Mouse (Mus musculus) forebrain, postnatal 0 days (tissue): Measurements from ENCODE around the gene Rrp1b. TPM values are rescaled to one million over a fixed set of nuclear protein-coding genes. Genes with fewer than 3 reads are reported as not detected.
A peak's percentile ranks its signal among the peaks of the same experiment; 100 is the strongest.

Experiments
- ATAC-seq: fragments of 200-750 bp; cut with Nextera tagmentation; 2 replicates; pipeline ENCODE4 v1.8.0; 2017; ENCODE audit warnings: mild to moderate bottlenecking, moderate library complexity
- DNase-seq: peaks from one replicate; pipeline ENCODE4 v3.0.0-alpha.2; 2015
- H3K27ac ChIP-seq: fragments of 300-500 bp; sonication (generic); 2 replicates; pipeline ENCODE4 v1.5.1; 2014; ENCODE audit warnings: low read depth, mild to moderate bottlenecking, antibody characterized with exemption, low read length, moderate library complexity, mixed read lengths
- H3K27me3 ChIP-seq: fragments of 300-500 bp; sonication (generic); 2 replicates; pipeline ENCODE4 v1.6.1; 2014; ENCODE audit warnings: mild to moderate bottlenecking, low read length, mixed read lengths; ENCODE audit not compliant: insufficient read depth
- H3K36me3 ChIP-seq: fragments of 300-500 bp; sonication (generic); 2 replicates; pipeline ENCODE4 v1.6.1; 2014; ENCODE audit warnings: mild to moderate bottlenecking, moderate library complexity; ENCODE audit not compliant: insufficient read depth
- H3K4me1 ChIP-seq: fragments of 300-500 bp; sonication (generic); 2 replicates; pipeline ENCODE4 v1.6.1; 2014; ENCODE audit warnings: antibody characterized with exemption; ENCODE audit not compliant: insufficient read depth
- H3K4me2 ChIP-seq: fragments of 300-500 bp; sonication (generic); 2 replicates; pipeline ENCODE4 v1.6.1; 2014; ENCODE audit warnings: low read depth, mild to moderate bottlenecking, moderate library complexity
- H3K4me3 ChIP-seq: fragments of 300-500 bp; sonication (generic); 2 replicates; pipeline ENCODE4 v1.5.1; 2014; ENCODE audit warnings: low read depth, low read length, mixed read lengths
- H3K9ac ChIP-seq: fragments of 300-500 bp; sonication (generic); 2 replicates; pipeline ENCODE4 v1.6.1; 2014; ENCODE audit warnings: mild to moderate bottlenecking
- H3K9me3 ChIP-seq: fragments of 300-500 bp; sonication (generic); 2 replicates; pipeline ENCODE4 v1.6.1; 2016; ENCODE audit warnings: low read length
- CTCF ChIP-seq: sonication (generic); IDR thresholded peaks from 2 replicates; pipeline ENCODE4 v1.5.1; 2016; ENCODE audit warnings: antibody characterized with exemption, control low read depth, low read depth
- WGBS: fragments of 180-500 bp; shearing (Covaris S2); extraction: QIAGEN DNeasy Blood & Tissue Kit; methylation state at CpG from one replicate; pipeline ENCODE4 v1.1.7; 2014; 5-methylcytosine and 5-hydroxymethylcytosine counted together
- polyA plus RNA-seq: library from polyadenylated mRNA; unstranded; fragments of >200 nt; fragmentation: Nextera tagmentation; extraction: Ambion mirVana; gene quantifications from 2 replicates; pipeline ENCODE4 v1.2.1, GENCODE M21; 2015
- total RNA-seq: library from RNA; depleted of rRNA; stranded (reverse); fragments of >200 nt; gene quantifications from 2 replicates; pipeline ENCODE4 v1.2.3, GENCODE M21; 2014

The Rrp1b gene
- total and polyA plus RNA-seq, 2 experiments from 2014 or later, result 26.8 to 39.4 TPM

DNA sequence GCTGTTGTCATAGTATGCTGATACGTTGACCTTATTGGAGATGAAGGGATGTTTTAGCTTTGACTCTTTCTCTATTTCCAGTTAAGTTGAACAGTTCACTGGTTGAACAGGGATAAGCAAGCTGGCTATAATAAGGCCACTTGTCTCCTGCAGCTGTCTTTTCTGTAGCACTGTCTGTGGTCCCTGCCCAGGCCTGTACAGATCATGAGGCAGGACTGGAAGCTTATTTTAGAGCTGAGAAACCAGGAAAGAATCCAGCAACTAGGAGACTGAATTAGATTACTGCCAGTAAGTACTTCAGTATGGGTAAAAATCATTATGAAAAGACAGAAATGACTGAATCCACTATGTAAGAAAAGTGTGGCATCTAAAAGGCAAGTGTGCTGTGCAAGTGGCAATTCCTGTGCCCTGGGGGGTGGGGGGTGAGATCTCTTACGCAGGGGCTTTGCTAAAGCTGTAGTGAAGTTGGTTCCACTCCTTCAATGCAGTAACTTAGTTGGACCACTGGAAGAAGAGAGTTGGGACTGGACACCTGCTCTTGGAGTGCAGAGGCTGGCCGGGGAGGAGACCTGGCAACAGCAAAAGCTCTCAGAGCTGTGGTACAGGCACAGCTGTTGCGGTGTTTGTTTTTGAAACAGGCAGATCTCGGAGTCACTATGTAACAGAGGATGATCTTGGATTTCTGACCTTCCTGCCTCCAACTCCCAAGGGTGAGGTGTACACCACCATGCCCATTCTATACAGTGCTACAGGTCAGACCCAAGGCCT is 17.6 kb upstream of the Rrp1b start:
- no peak for ATAC-seq
- Histone ChIP-seq H3K9me3 (no peaks in the 10 kb centered on the region), H3K4me2 (no peak overlapping the region), H3K4me3 (no peak overlapping the region), H3K4me1 (no peaks in the 10 kb centered on the region), H3K9ac (no peak overlapping the region), H3K36me3 (no peaks in the 10 kb centered on the region), H3K27me3 (no peaks in the 10 kb centered on the region), H3K27ac (no peak overlapping the region)
- WGBS, result 82% methylated on average over 5 of the region's 5 CpGs
- peak; percentile 16 for DNase-seq
- no peak for TF ChIP-seq CTCF

- Histone ChIP-seq H3K9me3 (no peaks in the 10 kb centered on the region), H3K4me3 (no peak overlapping the region), H3K9ac (no peak overlapping the region), H3K27ac (no peak overlapping the region), H3K4me2 (no peak overlapping the region), H3K4me1 (no peaks in the 10 kb centered on the region), H3K27me3 (no peaks in the 10 kb centered on the region), H3K36me3 (no peaks in the 10 kb centered on the region)
- no peak for TF ChIP-seq CTCF
- WGBS, result 90% methylated on average over 3 of the region's 3 CpGs
- no peak for ATAC-seq
- DNase-seq, result no peak
Measured at GRCm38 (mm10) chr17:32021981-32022380, 13.9 kb upstream of the Rrp1b start.

- TF ChIP-seq CTCF, result no peak
- no peak overlapping the region for H3K4me2 ChIP-seq
- peak overlapping the region; percentile 31; the same call in 1 of the 2 replicates for H3K27ac ChIP-seq
- H3K9ac ChIP-seq, result no peak overlapping the region
- WGBS, result 73% methylated on average over 6 of the region's 6 CpGs
- H3K4me3 ChIP-seq, result no peak overlapping the region
- no peaks in the 10 kb centered on the region for H3K27me3 ChIP-seq
- no peaks in the 10 kb centered on the region for H3K36me3 ChIP-seq
- H3K4me1 ChIP-seq, result no peaks in the 10 kb centered on the region
- H3K9me3 ChIP-seq, result no peaks in the 10 kb centered on the region
- DNase-seq (no peak), ATAC-seq (no peak)
Measured at GRCm38 (mm10) chr17:32022551-32022950, 13.3 kb upstream of the Rrp1b start.

GRCm38 (mm10) chr17:32023088-32023487 is 12.8 kb upstream of the Rrp1b start:
- ATAC-seq (peak; percentile 84), DNase-seq (peak; percentile 79)
- WGBS, result 53% methylated on average over 8 of the region's 8 CpGs
- Histone ChIP-seq H3K9ac (no peak overlapping the region), H3K36me3 (no peaks in the 10 kb centered on the region), H3K4me1 (no peaks in the 10 kb centered on the region), H3K4me2 (no peak overlapping the region), H3K27me3 (no peaks in the 10 kb centered on the region), H3K4me3 (no peak overlapping the region), H3K27ac (0 out of 2 replicates have a peak overlapping the region, but pooled peaks have one; percentile 31), H3K9me3 (no peaks in the 10 kb centered on the region)
- 0 out of 2 replicates have a peak, but pooled peaks have one; percentile 3 for TF ChIP-seq CTCF

GRCm38 (mm10) chr17:32024671-32025073 is 11.2 kb upstream of the Rrp1b start:
- Histone ChIP-seq H3K9ac (no peak overlapping the region), H3K4me2 (no peak overlapping the region), H3K4me1 (no peaks in the 10 kb centered on the region), H3K27me3 (no peaks in the 10 kb centered on the region), H3K27ac (peak overlapping the region; percentile 15; the same call in 1 of the 2 replicates), H3K36me3 (no peaks in the 10 kb centered on the region), H3K9me3 (no peaks in the 10 kb centered on the region), H3K4me3 (no peak overlapping the region)
- 70% methylated on average over 5 of the region's 5 CpGs for WGBS
- no peak for ATAC-seq
- no peak for TF ChIP-seq CTCF
- no peak for DNase-seq

- no peak overlapping the region for H3K4me3 ChIP-seq
- no peak overlapping the region for H3K27ac ChIP-seq
- no peaks in the 10 kb centered on the region for H3K27me3 ChIP-seq
- peak; percentile 77 for ATAC-seq
- no peak overlapping the region for H3K4me2 ChIP-seq
- 15% methylated on average over 2 of the region's 2 CpGs for WGBS
- no peaks in the 10 kb centered on the region for H3K4me1 ChIP-seq
- H3K9me3 ChIP-seq, result no peaks in the 10 kb centered on the region
- TF ChIP-seq CTCF, result peak; percentile 98
- no peaks in the 10 kb centered on the region for H3K36me3 ChIP-seq
- DNase-seq, result peak; percentile 85
- H3K9ac ChIP-seq, result no peak overlapping the region
Measured at GRCm38 (mm10) chr17:32025386-32025785, 10.5 kb upstream of the Rrp1b start.

DNA sequence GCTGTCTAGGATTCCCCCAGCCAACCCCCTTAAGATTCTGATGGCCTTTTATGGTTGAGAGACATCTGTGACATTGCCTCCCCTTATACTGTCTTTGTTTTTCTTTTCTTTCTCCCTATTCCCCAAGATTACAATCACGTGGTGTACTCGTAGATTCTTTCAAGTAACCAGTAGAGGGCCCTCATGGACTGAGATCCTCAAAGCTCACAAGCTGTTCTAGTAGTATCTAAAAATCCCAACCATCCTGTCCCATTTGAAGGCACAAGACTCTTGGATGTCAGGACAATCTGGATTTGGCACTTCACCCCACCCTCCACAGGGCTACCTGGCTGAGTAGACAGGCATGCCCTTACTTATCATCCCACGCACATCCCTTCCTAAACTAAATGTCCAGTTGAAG is 8.2 kb upstream of the Rrp1b start:
- Histone ChIP-seq H3K27ac (no peak overlapping the region), H3K4me3 (no peak overlapping the region), H3K36me3 (no peaks in the 10 kb centered on the region), H3K4me1 (no peaks in the 10 kb centered on the region), H3K9ac (no peak overlapping the region), H3K27me3 (no peaks in the 10 kb centered on the region), H3K9me3 (no peaks in the 10 kb centered on the region), H3K4me2 (no peak overlapping the region)
- peak; percentile 78 for TF ChIP-seq CTCF
- 33% methylated on average over 3 of the region's 3 CpGs for WGBS
- DNase-seq (peak; percentile 71), ATAC-seq (peak; percentile 66)
